Mouse (Mus musculus) heart, adult 2 months (tissue): ENCODE results near the gene Ankrd27. TPM values are rescaled to one million over a fixed set of nuclear protein-coding genes. Genes with fewer than 3 reads are reported as not detected.
"Not testable (repeated sequence)": the region's sequence is repeated elsewhere in the genome, so short reads cannot be mapped to it uniquely, and the experiment has no call there.

Experiments used
- DNase-seq, 2 experiments: peaks; one replicate each; pipeline ENCODE4 v3.0.0; 2021
- H3K27ac ChIP-seq: fragments of 200-600 bp; 2 replicates; pipeline ENCODE4 v1.8.1; 2022
- H3K27me3 ChIP-seq: fragments of 200-500 bp; 2 replicates; pipeline ENCODE4 v1.6.1; 2012; ENCODE audit warnings: mild to moderate bottlenecking, low read length, inconsistent platforms, mixed read lengths; ENCODE audit not compliant: control insufficient read depth, insufficient read depth
- H3K36me3 ChIP-seq: fragments of 200-500 bp; 2 replicates; pipeline ENCODE4 v1.6.1; 2012; ENCODE audit warnings: low read length, inconsistent platforms; ENCODE audit not compliant: control insufficient read depth, insufficient read depth
- H3K4me1 ChIP-seq: fragments of 200-500 bp; 2 replicates; pipeline ENCODE4 v1.6.1; 2011; ENCODE audit warnings: low read length; ENCODE audit not compliant: control insufficient read depth, insufficient read depth
- H3K4me3 ChIP-seq: fragments of 200-600 bp; 2 replicates; pipeline ENCODE4 v1.8.1; 2022
- H3K79me2 ChIP-seq: fragments of 200-500 bp; replicated peaks from 2 replicates; pipeline ENCODE4 v1.6.1; 2012; ENCODE audit warnings: mild to moderate bottlenecking, inconsistent platforms, low read length, moderate library complexity, mixed read lengths; ENCODE audit not compliant: control insufficient read depth, insufficient read depth
- H3K9ac ChIP-seq: fragments of 200-500 bp; 2 replicates; pipeline ENCODE4 v1.6.1; 2012; ENCODE audit warnings: low read depth, mild to moderate bottlenecking, control low read depth, inconsistent platforms, low read length, mixed read lengths
- CTCF ChIP-seq: fragments of 200-600 bp; IDR thresholded peaks from 2 replicates; pipeline ENCODE4 v1.8.1; 2022; ENCODE audit warnings: antibody characterized with exemption, mild to moderate bottlenecking, moderate library complexity
- EP300 ChIP-seq: fragments of 200-500 bp; IDR thresholded peaks from 2 replicates; pipeline ENCODE4 v1.6.1; 2011; ENCODE audit warnings: low read depth, low read length, control low read depth; ENCODE audit not compliant: insufficient read depth
- POLR2A ChIP-seq: fragments of 200-500 bp; IDR thresholded peaks from 2 replicates; pipeline ENCODE4 v1.6.1; 2011; ENCODE audit warnings: mild to moderate bottlenecking, low read depth, low read length, control low read depth; ENCODE audit not compliant: insufficient read depth
- WGBS: fragments of 180-500 bp; shearing (Covaris S2); methylation state at CpG from one replicate; pipeline ENCODE4 v1.1.7; 2018; 5-methylcytosine and 5-hydroxymethylcytosine counted together
- intact Hi-C: fragments of 180-260 bp; cut with DNase I; formaldehyde crosslinking; loops from one replicate; pipeline ENCODE4 v1.15.1; 2025
- polyA plus RNA-seq: library from polyadenylated mRNA; depleted of rRNA; stranded (reverse); fragments of >200 nt; gene quantifications from 2 replicates; pipeline ENCODE4 v1.2.3, GENCODE M21; 2012
- total RNA-seq, 2 experiments: library from RNA; stranded (reverse); gene quantifications; 2 replicates each; pipeline ENCODE4 v1.2.3; 2021

The Ankrd27 gene
- total and polyA plus RNA-seq, 3 experiments: 10.6 to 13.7 (median 12.5) TPM

- Histone ChIP-seq H3K27me3 (no peaks in the 10 kb centered on the region), H3K9ac (no peak overlapping the region), H3K4me3 (no peak overlapping the region), H3K79me2 (no peaks in the 10 kb centered on the region), H3K27ac (no peak overlapping the region), H3K4me1 (no peaks in the 10 kb centered on the region), H3K36me3 (no peaks in the 10 kb centered on the region)
- intact Hi-C loops: loop anchor here (10.0 kb wide), 1 partner anchor 165 kb away; the partner anchor contains the start of genes Cep89 and Faap24
- TF ChIP-seq POLR2A: no peak
- no peak for TF ChIP-seq EP300
- TF ChIP-seq CTCF: no peak
- WGBS: 91% methylated on average over 3 of the region's 3 CpGs
- no peak for DNase-seq
Observed at GRCm38 (mm10) chr7:35559838-35560237, 26.2 kb upstream of the Ankrd27 start.

- 48% methylated on average over 11 of the region's 11 CpGs for WGBS
Observed at GRCm38 (mm10) chr7:35563071-35563470, 23.0 kb upstream of the Ankrd27 start.

GRCm38 (mm10) chr7:35564067-35564865 lies 21.8 kb upstream of the Ankrd27 start:
- WGBS: 76% methylated on average over 2 of the region's 2 CpGs
- no peak overlapping the region for H3K9ac ChIP-seq
- H3K36me3 ChIP-seq: no peaks in the 10 kb centered on the region
- DNase-seq: no peak
- intact Hi-C loops: no loop called here
- H3K27me3 ChIP-seq: no peaks in the 10 kb centered on the region
- TF ChIP-seq EP300 (no peak), POLR2A (no peak), CTCF (no peak)
- H3K79me2 ChIP-seq: no peaks in the 10 kb centered on the region
- H3K27ac ChIP-seq: no peak overlapping the region
- H3K4me1 ChIP-seq: no peaks in the 10 kb centered on the region
- H3K4me3 ChIP-seq: no peak overlapping the region

More at GRCm38 (mm10) chr7:35563071-35563470, 23.0 kb upstream of the Ankrd27 start:
- Histone ChIP-seq H3K27me3 (no peaks in the 10 kb centered on the region), H3K4me3 (no peak overlapping the region), H3K79me2 (no peaks in the 10 kb centered on the region), H3K36me3 (no peaks in the 10 kb centered on the region), H3K27ac (no peak overlapping the region), H3K4me1 (no peaks in the 10 kb centered on the region), H3K9ac (no peak overlapping the region)
- intact Hi-C loops: no loop called here
- TF ChIP-seq EP300: no peak
- TF ChIP-seq CTCF: no peak
- TF ChIP-seq POLR2A: no peak
- no peak for DNase-seq

GRCm38 (mm10) chr7:35564872-35565271 lies 21.2 kb upstream of the Ankrd27 start:
- H3K36me3 ChIP-seq, H3K27ac ChIP-seq, H3K9ac ChIP-seq, H3K4me3 ChIP-seq, H3K79me2 ChIP-seq, H3K27me3 ChIP-seq, intact Hi-C loops, H3K4me1 ChIP-seq, DNase-seq: not testable (repeated sequence)
- WGBS: 77% methylated on average over 10 of the region's 10 CpGs

- 81% methylated on average over 13 of the region's 13 CpGs for WGBS
Observed at GRCm38 (mm10) chr7:35565965-35566364, 20.1 kb upstream of the Ankrd27 start.

GRCm38 (mm10) chr7:35569724-35570123 lies 16.3 kb upstream of the Ankrd27 start:
- not testable (repeated sequence) for H3K4me3 ChIP-seq, H3K4me1 ChIP-seq, H3K79me2 ChIP-seq, H3K27ac ChIP-seq, H3K9ac ChIP-seq, H3K27me3 ChIP-seq, DNase-seq, H3K36me3 ChIP-seq
- intact Hi-C loops: loop anchor here (2.0 kb wide), 1 partner anchor 23 kb away; no protein-coding TSS in a partner anchor
- 89% methylated on average over 4 of the region's 4 CpGs for WGBS

More at GRCm38 (mm10) chr7:35565965-35566364, 20.1 kb upstream of the Ankrd27 start:
- H3K79me2 ChIP-seq, H3K4me1 ChIP-seq, intact Hi-C loops, H3K36me3 ChIP-seq, DNase-seq, H3K9ac ChIP-seq, H3K27ac ChIP-seq, H3K27me3 ChIP-seq, H3K4me3 ChIP-seq: not testable (repeated sequence)
